Mouse (Mus musculus): Measurements from ENCODE around the gene Pm20d1. TPM values are rescaled to one million over a fixed set of nuclear protein-coding genes. Genes with fewer than 3 reads are reported as not detected.

Gene Pm20d1
- polyA plus RNA-seq, 1 experiment from 2014 or later, result 0.72 TPM

GRCm38 (mm10) chr1:131829279-131829678 lies 32.1 kb downstream of the Pm20d1 start:
- no peaks in the 10 kb centered on the region for H3K9me3 ChIP-seq (ENCODE audit: control insufficient read depth, low read length)
- no peaks in the 10 kb centered on the region for H3K36me3 ChIP-seq (ENCODE audit: control insufficient read depth, insufficient read depth, low read length)
- WGBS, result 38% methylated on average over 5 of the region's 5 CpGs
- H3K4me2 ChIP-seq (ENCODE audit: low read depth), result peak overlapping the region; percentile 66
- peaks cover 5% of the 10 kb centered on the region; the same call in 1 of the 2 replicates for H3K4me1 ChIP-seq (ENCODE audit: control insufficient read depth, insufficient read depth, low read length)
- H3K27me3 ChIP-seq (ENCODE audit: control insufficient read depth, insufficient read depth, low read length), result no peaks in the 10 kb centered on the region
- H3K9ac ChIP-seq (ENCODE audit: low read length), result peak overlapping the region; percentile 26; the same call in 1 of the 2 replicates
- peak overlapping the region; percentile 82; the same call in 1 of the 2 replicates for H3K4me3 ChIP-seq (ENCODE audit: low read depth, low read length)
- no peak overlapping the region for H3K27ac ChIP-seq (ENCODE audit: low read depth, low read length)
- DNase-seq (ENCODE audit: low spot score), result no peak
- no peak for ATAC-seq (ENCODE audit: insufficient read depth, low FRiP score, low TSS enrichment)

- Histone ChIP-seq H3K4me1 (ENCODE audit: control insufficient read depth, insufficient read depth, low read length) (peaks cover 5% of the 10 kb centered on the region; the same call in 1 of the 2 replicates), H3K27ac (ENCODE audit: low read depth, low read length) (no peak overlapping the region), H3K9me3 (ENCODE audit: control insufficient read depth, low read length) (no peaks in the 10 kb centered on the region), H3K36me3 (ENCODE audit: control insufficient read depth, insufficient read depth, low read length) (no peaks in the 10 kb centered on the region), H3K4me2 (ENCODE audit: low read depth) (no peak overlapping the region), H3K27me3 (ENCODE audit: control insufficient read depth, insufficient read depth, low read length) (no peaks in the 10 kb centered on the region), H3K4me3 (ENCODE audit: low read depth, low read length) (no peak overlapping the region), H3K9ac (ENCODE audit: low read length) (no peak overlapping the region)
- DNase-seq (ENCODE audit: low spot score) (no peak), ATAC-seq (ENCODE audit: insufficient read depth, low FRiP score, low TSS enrichment) (no peak)
- 90% methylated on average over 15 of the region's 15 CpGs for WGBS
Measured at GRCm38 (mm10) chr1:131830561-131830960, 33.4 kb downstream of the Pm20d1 start.

- Histone ChIP-seq H3K9me3 (ENCODE audit: control insufficient read depth, low read length) (no peaks in the 10 kb centered on the region), H3K9ac (ENCODE audit: low read length) (no peak overlapping the region), H3K4me2 (ENCODE audit: low read depth) (no peak overlapping the region), H3K4me1 (ENCODE audit: control insufficient read depth, insufficient read depth, low read length) (peaks cover 5% of the 10 kb centered on the region; the same call in 1 of the 2 replicates), H3K4me3 (ENCODE audit: low read depth, low read length) (no peak overlapping the region), H3K27me3 (ENCODE audit: control insufficient read depth, insufficient read depth, low read length) (no peaks in the 10 kb centered on the region), H3K27ac (ENCODE audit: low read depth, low read length) (no peak overlapping the region), H3K36me3 (ENCODE audit: control insufficient read depth, insufficient read depth, low read length) (no peaks in the 10 kb centered on the region)
- WGBS, result 81% methylated on average over 8 of the region's 8 CpGs
- no peak for ATAC-seq (ENCODE audit: insufficient read depth, low FRiP score, low TSS enrichment)
- no peak for DNase-seq (ENCODE audit: low spot score)
Measured at GRCm38 (mm10) chr1:131830971-131831641, 33.9 kb downstream of the Pm20d1 start.

GRCm38 (mm10) chr1:131837035-131837434 lies 39.9 kb downstream of the Pm20d1 start:
- no peak for ATAC-seq (ENCODE audit: insufficient read depth, low FRiP score, low TSS enrichment)
- no peak overlapping the region for H3K4me3 ChIP-seq (ENCODE audit: low read depth, low read length)
- H3K4me2 ChIP-seq (ENCODE audit: low read depth), result no peak overlapping the region
- WGBS, result 72% methylated on average over 3 of the region's 3 CpGs
- no peaks in the 10 kb centered on the region for H3K4me1 ChIP-seq (ENCODE audit: control insufficient read depth, insufficient read depth, low read length)
- no peak overlapping the region for H3K9ac ChIP-seq (ENCODE audit: low read length)
- DNase-seq (ENCODE audit: low spot score), result no peak
- H3K36me3 ChIP-seq (ENCODE audit: control insufficient read depth, insufficient read depth, low read length), result peaks cover 5% of the 10 kb centered on the region; the same call in 1 of the 2 replicates
- H3K27ac ChIP-seq (ENCODE audit: low read depth, low read length), result no peak overlapping the region
- no peaks in the 10 kb centered on the region for H3K9me3 ChIP-seq (ENCODE audit: control insufficient read depth, low read length)
- H3K27me3 ChIP-seq (ENCODE audit: control insufficient read depth, insufficient read depth, low read length), result no peaks in the 10 kb centered on the region

- 74% methylated on average over 5 of the region's 5 CpGs for WGBS
- Histone ChIP-seq H3K4me1 (ENCODE audit: control insufficient read depth, insufficient read depth, low read length) (no peaks in the 10 kb centered on the region), H3K9me3 (ENCODE audit: control insufficient read depth, low read length) (no peaks in the 10 kb centered on the region), H3K27ac (ENCODE audit: low read depth, low read length) (no peak overlapping the region), H3K4me2 (ENCODE audit: low read depth) (no peak overlapping the region), H3K27me3 (ENCODE audit: control insufficient read depth, insufficient read depth, low read length) (no peaks in the 10 kb centered on the region), H3K36me3 (ENCODE audit: control insufficient read depth, insufficient read depth, low read length) (peaks cover 6% of the 10 kb centered on the region; the same call in 1 of the 2 replicates), H3K4me3 (ENCODE audit: low read depth, low read length) (no peak overlapping the region), H3K9ac (ENCODE audit: low read length) (no peak overlapping the region)
- no peak for ATAC-seq (ENCODE audit: insufficient read depth, low FRiP score, low TSS enrichment)
- DNase-seq (ENCODE audit: low spot score), result no peak
Measured at GRCm38 (mm10) chr1:131838542-131838941, 41.4 kb downstream of the Pm20d1 start.

- no peak overlapping the region for H3K27ac ChIP-seq (ENCODE audit: low read depth, low read length)
- H3K4me3 ChIP-seq (ENCODE audit: low read depth, low read length), result no peak overlapping the region
- no peak overlapping the region for H3K9ac ChIP-seq (ENCODE audit: low read length)
- H3K4me2 ChIP-seq (ENCODE audit: low read depth), result no peak overlapping the region
- no peaks in the 10 kb centered on the region for H3K9me3 ChIP-seq (ENCODE audit: control insufficient read depth, low read length)
- DNase-seq (ENCODE audit: low spot score) (no peak), ATAC-seq (ENCODE audit: insufficient read depth, low FRiP score, low TSS enrichment) (no peak)
- WGBS, result 54% methylated on average over 2 of the region's 2 CpGs
- peaks cover 7% of the 10 kb centered on the region; the same call in 1 of the 2 replicates for H3K36me3 ChIP-seq (ENCODE audit: control insufficient read depth, insufficient read depth, low read length)
- no peaks in the 10 kb centered on the region for H3K27me3 ChIP-seq (ENCODE audit: control insufficient read depth, insufficient read depth, low read length)
- no peaks in the 10 kb centered on the region for H3K4me1 ChIP-seq (ENCODE audit: control insufficient read depth, insufficient read depth, low read length)
Measured at GRCm38 (mm10) chr1:131839279-131839678, 42.1 kb downstream of the Pm20d1 start.

GRCm38 (mm10) chr1:131842221-131842620 lies 45.0 kb downstream of the Pm20d1 start:
- Histone ChIP-seq H3K4me3 (ENCODE audit: low read depth, low read length) (no peak overlapping the region), H3K4me1 (ENCODE audit: control insufficient read depth, insufficient read depth, low read length) (no peaks in the 10 kb centered on the region), H3K4me2 (ENCODE audit: low read depth) (no peak overlapping the region), H3K27me3 (ENCODE audit: control insufficient read depth, insufficient read depth, low read length) (no peaks in the 10 kb centered on the region), H3K36me3 (ENCODE audit: control insufficient read depth, insufficient read depth, low read length) (peaks cover 11% of the 10 kb centered on the region; the same call in 1 of the 2 replicates), H3K9ac (ENCODE audit: low read length) (no peak overlapping the region), H3K27ac (ENCODE audit: low read depth, low read length) (no peak overlapping the region), H3K9me3 (ENCODE audit: control insufficient read depth, low read length) (no peaks in the 10 kb centered on the region)
- ATAC-seq (ENCODE audit: insufficient read depth, low FRiP score, low TSS enrichment), result no peak
- no peak for DNase-seq (ENCODE audit: low spot score)
- 75% methylated on average over 4 of the region's 4 CpGs for WGBS

- no peaks in the 10 kb centered on the region for H3K9me3 ChIP-seq (ENCODE audit: control insufficient read depth, low read length)
- no peak overlapping the region for H3K4me2 ChIP-seq (ENCODE audit: low read depth)
- ATAC-seq (ENCODE audit: insufficient read depth, low FRiP score, low TSS enrichment) (no peak), DNase-seq (ENCODE audit: low spot score) (no peak)
- H3K36me3 ChIP-seq (ENCODE audit: control insufficient read depth, insufficient read depth, low read length), result peaks cover 11% of the 10 kb centered on the region; the same call in 1 of the 2 replicates
- no peaks in the 10 kb centered on the region for H3K27me3 ChIP-seq (ENCODE audit: control insufficient read depth, insufficient read depth, low read length)
- no peak overlapping the region for H3K9ac ChIP-seq (ENCODE audit: low read length)
- 94% methylated on average over 10 of the region's 10 CpGs for WGBS
- H3K27ac ChIP-seq (ENCODE audit: low read depth, low read length), result no peak overlapping the region
- no peak overlapping the region for H3K4me3 ChIP-seq (ENCODE audit: low read depth, low read length)
- H3K4me1 ChIP-seq (ENCODE audit: control insufficient read depth, insufficient read depth, low read length), result no peaks in the 10 kb centered on the region
Measured at GRCm38 (mm10) chr1:131843758-131844157, 46.6 kb downstream of the Pm20d1 start.

GRCm38 (mm10) chr1:131844883-131845282 lies 47.7 kb downstream of the Pm20d1 start:
- Histone ChIP-seq H3K27ac (ENCODE audit: low read depth, low read length) (no peak overlapping the region), H3K4me3 (ENCODE audit: low read depth, low read length) (no peak overlapping the region), H3K36me3 (ENCODE audit: control insufficient read depth, insufficient read depth, low read length) (peaks cover 11% of the 10 kb centered on the region; the same call in 1 of the 2 replicates), H3K4me2 (ENCODE audit: low read depth) (no peak overlapping the region), H3K9ac (ENCODE audit: low read length) (no peak overlapping the region), H3K9me3 (ENCODE audit: control insufficient read depth, low read length) (no peaks in the 10 kb centered on the region), H3K27me3 (ENCODE audit: control insufficient read depth, insufficient read depth, low read length) (no peaks in the 10 kb centered on the region), H3K4me1 (ENCODE audit: control insufficient read depth, insufficient read depth, low read length) (no peaks in the 10 kb centered on the region)
- no peak for DNase-seq (ENCODE audit: low spot score)
- no peak for ATAC-seq (ENCODE audit: insufficient read depth, low FRiP score, low TSS enrichment)
- 48% methylated on average over 8 of the region's 8 CpGs for WGBS
